18 mouse cellular contexts compared by ENCODE assay signal in the genomic region with DNA sequence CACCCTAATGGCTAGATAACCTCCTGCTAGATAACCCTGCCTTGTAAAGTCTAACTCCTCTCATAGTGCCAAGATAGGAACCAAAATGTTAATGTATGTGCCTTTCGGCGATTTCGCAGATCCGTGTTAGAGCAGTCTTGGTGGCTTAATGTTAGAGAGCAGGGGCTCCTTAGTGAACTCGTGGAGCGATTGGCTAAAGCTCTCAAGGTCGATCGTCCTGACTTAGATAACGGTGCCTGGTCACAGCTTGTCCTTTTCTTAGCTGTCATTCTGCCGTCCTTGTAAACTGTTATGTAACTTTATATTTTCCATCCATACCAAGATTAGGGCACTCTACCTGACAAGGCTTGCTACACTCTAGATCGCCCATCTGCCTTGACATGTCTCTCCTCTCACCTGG.
DNase-seq lines count a peak whose midpoint lies in the region; TF ChIP-seq lines count a peak whose summit lies in the region.
"Had no signal": no experiment of that assay in that cellular context is flagged by ENCODE, and none has a peak within 500 bp of the region (broad histone marks: within the 10 kb centered on the region; RNA-seq: fewer than 3 reads in every experiment).

No protein-coding gene starts in this region.

- peak; percentile 51 for DNase-seq in adrenal gland, adult 2 months
- DNase-seq in adrenal gland, adult 18-20 months (ENCODE audit: low spot score in 2 of 2), result no peak
- peak in 1 of 2 experiments; percentile 14 for DNase-seq in heart, adult 2 months
- DNase-seq in heart, embryonic 10.5 days (ENCODE audit: low spot score), result no peak
- DNase-seq in adrenal gland, adult 8-10 months, result peak; percentile 59
- peak; percentile 8 for DNase-seq in adrenal gland, postnatal 25 days
- no peak for DNase-seq in ovary, postnatal 10 days (ENCODE audit: low spot score)
- DNase-seq: cerebellum, adult 11-12 months; cerebellum, adult 9-10 months; cerebellum, postnatal 25 days; forebrain, postnatal 0 days; gastrocnemius, postnatal 14 days; kidney, adult 11 months had no signal

- intact Hi-C loops in heart, adult 2 months (cut with DNase I), result no loop called here

- H3K9ac ChIP-seq in heart, adult 2 months (ENCODE audit: low read depth, low read length), result no peak overlapping the region
- H3K9ac ChIP-seq: embryonic facial prominence, embryonic 12.5 days; forebrain, embryonic 12.5 days; forebrain, postnatal 0 days; heart, embryonic 13.5 days; hindbrain, embryonic 13.5 days had no signal

- 61% methylated on average over 11 of the region's 11 CpGs for WGBS in heart, adult 2 months
- WGBS in heart, embryonic 10.5 days, result 59% methylated on average over 11 of the region's 11 CpGs

- H3K9me3 ChIP-seq in heart, embryonic 10.5 days, result no peaks in the 10 kb centered on the region
- H3K9me3 ChIP-seq: embryonic facial prominence, embryonic 12.5 days; forebrain, embryonic 12.5 days; heart, embryonic 13.5 days; hindbrain, embryonic 13.5 days had no signal

- TF ChIP-seq EP300 in heart, adult 2 months (IDR thresholded peaks at IDR 0.05; ENCODE audit: insufficient read depth, low read depth, low read length), result 0 out of 2 replicates have a peak, but pooled peaks have one; percentile 18

- no peak for TF ChIP-seq CTCF in heart, adult 2 months (IDR thresholded peaks at IDR 0.05)

- no peaks in the 10 kb centered on the region for H3K36me3 ChIP-seq in heart, adult 2 months (ENCODE audit: control insufficient read depth, insufficient read depth, low read length)
- no peaks in the 10 kb centered on the region for H3K36me3 ChIP-seq in heart, embryonic 10.5 days
- H3K36me3 ChIP-seq: embryonic facial prominence, embryonic 12.5 days; forebrain, embryonic 12.5 days; heart, embryonic 13.5 days; hindbrain, embryonic 13.5 days had no signal

- H3K4me3 ChIP-seq in heart, adult 2 months, result no peak overlapping the region
- no peak overlapping the region for H3K4me3 ChIP-seq in heart, embryonic 10.5 days
- H3K4me3 ChIP-seq: embryonic facial prominence, embryonic 12.5 days; forebrain, embryonic 12.5 days; heart, embryonic 13.5 days; hindbrain, embryonic 13.5 days had no signal

- H3K27me3 ChIP-seq in heart, adult 2 months (ENCODE audit: control insufficient read depth, insufficient read depth, low read length), result no peaks in the 10 kb centered on the region
- H3K27me3 ChIP-seq in heart, embryonic 10.5 days (ENCODE audit: insufficient read depth, poor library complexity, severe bottlenecking), result no peaks in the 10 kb centered on the region; the same call in 1 of the 2 replicates
- H3K27me3 ChIP-seq: embryonic facial prominence, embryonic 12.5 days; hindbrain, embryonic 13.5 days had no signal

- 0 out of 2 replicates have a peak, but pooled peaks cover 1% of the 10 kb centered on the region for H3K4me1 ChIP-seq in heart, adult 2 months (ENCODE audit: control insufficient read depth, insufficient read depth, low read length)
- peaks cover 14% of the 10 kb centered on the region; the same call in 1 of the 2 replicates for H3K4me1 ChIP-seq in heart, embryonic 10.5 days
- H3K4me1 ChIP-seq: embryonic facial prominence, embryonic 12.5 days; forebrain, embryonic 12.5 days had no signal

- H3K27ac ChIP-seq in heart, adult 2 months, result no peak overlapping the region
- no peak overlapping the region for H3K27ac ChIP-seq in heart, embryonic 10.5 days
- H3K27ac ChIP-seq: embryonic facial prominence, embryonic 12.5 days; forebrain, embryonic 12.5 days; heart, embryonic 13.5 days; hindbrain, embryonic 13.5 days; hindbrain, postnatal 0 days had no signal

- TF ChIP-seq POLR2A in heart, adult 2 months (IDR thresholded peaks at IDR 0.05; ENCODE audit: insufficient read depth, low read depth, low read length), result no peak

- H3K79me2 ChIP-seq in heart, adult 2 months (replicated peaks; ENCODE audit: control insufficient read depth, insufficient read depth, low read length), result no peaks in the 10 kb centered on the region

Comparison
In these comparisons a context has a peak if more than half of its experiments do, and no peak if none do; other contexts are left out.
1. DNase-seq: peak in adrenal gland, adult 2 months (single experiment), adrenal gland, adult 8-10 months (single experiment) and adrenal gland, postnatal 25 days (single experiment); none in adrenal gland, adult 18-20 months (0 of 2), heart, embryonic 10.5 days (single experiment) and ovary, postnatal 10 days (single experiment).